Mouse (Mus musculus): ENCODE measurements around the gene Nek10. TPM values are rescaled to one million over a fixed set of nuclear protein-coding genes. Genes with fewer than 3 reads are reported as not detected.
"Not testable (repeated sequence)": the region's sequence is repeated elsewhere in the genome, so short reads cannot be mapped to it uniquely, and the experiment has no call there.

The Nek10 gene
- total RNA-seq, 1 experiment, result 0.67 TPM

GRCm38 (mm10) chr14:14970633-14971032 is 167.4 kb downstream of the Nek10 start:
- Histone ChIP-seq H3K9me3 (ENCODE audit: control insufficient read depth, insufficient read depth, low read depth, low read length) (no peaks in the 10 kb centered on the region), H3K36me3 (ENCODE audit: control insufficient read depth, insufficient read depth, low read length, poor library complexity, severe bottlenecking) (no peaks in the 10 kb centered on the region), H3K4me1 (ENCODE audit: control insufficient read depth in 2 of 2, insufficient read depth in 2 of 2, low read length in 2 of 2, poor library complexity in 1 of 2) (no peaks in the 10 kb centered on the region), H3K4me3 (ENCODE audit: insufficient read depth in 1 of 2, low read depth in 1 of 2, low read length in 2 of 2, poor library complexity in 1 of 2, severe bottlenecking in 1 of 2) (no peak overlapping the region), H3K27ac (ENCODE audit: insufficient read depth, low read depth, low read length, poor library complexity, severe bottlenecking) (no peak overlapping the region), H3K9ac (ENCODE audit: insufficient read depth, low read depth, low read length, poor library complexity, severe bottlenecking) (no peak overlapping the region)
- no peak for TF ChIP-seq MAFK (IDR thresholded peaks at IDR 0.05; ENCODE audit: insufficient read depth, low read depth, low read length)
- no peak for TF ChIP-seq ZC3H11A (IDR thresholded peaks at IDR 0.05; ENCODE audit: borderline replicate concordance, low read depth, low read length)
- no peak for TF ChIP-seq ZNF384 (IDR thresholded peaks at IDR 0.05; ENCODE audit: low read depth, low read length)
- TF ChIP-seq HCFC1 (IDR thresholded peaks at IDR 0.05; ENCODE audit: borderline replicate concordance, insufficient read depth, low read length), result no peak
- TF ChIP-seq CHD2 (IDR thresholded peaks at IDR 0.05; ENCODE audit: low read depth, low read length), result no peak
- DNase-seq (ENCODE audit: low read depth, low spot score), result no peak
- in situ Hi-C loops (cut with MboI; ENCODE audit: low sequenced_read_pairs in 2 of 2, unreplicated experiment in 2 of 2), result no loop called here

GRCm38 (mm10) chr14:14971056-14971455 is 167.8 kb downstream of the Nek10 start:
- no peak overlapping the region for H3K9ac ChIP-seq (ENCODE audit: insufficient read depth, low read depth, low read length, poor library complexity, severe bottlenecking)
- H3K4me3 ChIP-seq (ENCODE audit: insufficient read depth in 1 of 2, low read depth in 1 of 2, low read length in 2 of 2, poor library complexity in 1 of 2, severe bottlenecking in 1 of 2), result no peak overlapping the region
- DNase-seq (ENCODE audit: low read depth, low spot score), result no peak
- no peak overlapping the region for H3K27ac ChIP-seq (ENCODE audit: insufficient read depth, low read depth, low read length, poor library complexity, severe bottlenecking)
- in situ Hi-C loops (cut with MboI; ENCODE audit: low sequenced_read_pairs in 2 of 2, unreplicated experiment in 2 of 2), result no loop called here
- TF ChIP-seq ZNF384 (IDR thresholded peaks at IDR 0.05; ENCODE audit: low read depth, low read length) (no peak), HCFC1 (IDR thresholded peaks at IDR 0.05; ENCODE audit: borderline replicate concordance, insufficient read depth, low read length) (no peak), MAFK (IDR thresholded peaks at IDR 0.05; ENCODE audit: insufficient read depth, low read depth, low read length) (no peak), ZC3H11A (IDR thresholded peaks at IDR 0.05; ENCODE audit: borderline replicate concordance, low read depth, low read length) (no peak), CHD2 (IDR thresholded peaks at IDR 0.05; ENCODE audit: low read depth, low read length) (no peak)
- H3K9me3 ChIP-seq (ENCODE audit: control insufficient read depth, insufficient read depth, low read depth, low read length), result no peaks in the 10 kb centered on the region
- no peaks in the 10 kb centered on the region for H3K36me3 ChIP-seq (ENCODE audit: control insufficient read depth, insufficient read depth, low read length, poor library complexity, severe bottlenecking)
- no peaks in the 10 kb centered on the region for H3K4me1 ChIP-seq (ENCODE audit: control insufficient read depth in 2 of 2, insufficient read depth in 2 of 2, low read length in 2 of 2, poor library complexity in 1 of 2)

- no peak for TF ChIP-seq ZC3H11A (IDR thresholded peaks at IDR 0.05; ENCODE audit: borderline replicate concordance, low read depth, low read length)
- no peak for TF ChIP-seq ZNF384 (IDR thresholded peaks at IDR 0.05; ENCODE audit: low read depth, low read length)
- TF ChIP-seq MAFK (IDR thresholded peaks at IDR 0.05; ENCODE audit: insufficient read depth, low read depth, low read length), result no peak
- TF ChIP-seq HCFC1 (IDR thresholded peaks at IDR 0.05; ENCODE audit: borderline replicate concordance, insufficient read depth, low read length), result no peak
- Histone ChIP-seq H3K4me1 (ENCODE audit: control insufficient read depth in 2 of 2, insufficient read depth in 2 of 2, low read length in 2 of 2, poor library complexity in 1 of 2) (no peaks in the 10 kb centered on the region), H3K9me3 (ENCODE audit: control insufficient read depth, insufficient read depth, low read depth, low read length) (no peaks in the 10 kb centered on the region), H3K36me3 (ENCODE audit: control insufficient read depth, insufficient read depth, low read length, poor library complexity, severe bottlenecking) (no peaks in the 10 kb centered on the region), H3K4me3 (ENCODE audit: insufficient read depth in 1 of 2, low read depth in 1 of 2, low read length in 2 of 2, poor library complexity in 1 of 2, severe bottlenecking in 1 of 2) (no peak overlapping the region), H3K27ac (ENCODE audit: insufficient read depth, low read depth, low read length, poor library complexity, severe bottlenecking) (no peak overlapping the region), H3K9ac (ENCODE audit: insufficient read depth, low read depth, low read length, poor library complexity, severe bottlenecking) (no peak overlapping the region)
- no peak for DNase-seq (ENCODE audit: low read depth, low spot score)
- in situ Hi-C loops (cut with MboI; ENCODE audit: low sequenced_read_pairs in 2 of 2, unreplicated experiment in 2 of 2), result no loop called here
These were observed 170.9 kb downstream of the Nek10 start for GRCm38 (mm10) chr14:14974156-14974555.

GRCm38 (mm10) chr14:14984106-14984505 is 180.9 kb downstream of the Nek10 start:
- not testable (repeated sequence) for H3K4me1 ChIP-seq (ENCODE audit: control insufficient read depth in 2 of 2, insufficient read depth in 2 of 2, low read length in 2 of 2, poor library complexity in 1 of 2); DNase-seq (ENCODE audit: low read depth, low spot score); H3K27ac ChIP-seq (ENCODE audit: insufficient read depth, low read depth, low read length, poor library complexity, severe bottlenecking); H3K9me3 ChIP-seq (ENCODE audit: control insufficient read depth, insufficient read depth, low read depth, low read length); H3K36me3 ChIP-seq (ENCODE audit: control insufficient read depth, insufficient read depth, low read length, poor library complexity, severe bottlenecking); H3K9ac ChIP-seq (ENCODE audit: insufficient read depth, low read depth, low read length, poor library complexity, severe bottlenecking); H3K4me3 ChIP-seq (ENCODE audit: insufficient read depth in 1 of 2, low read depth in 1 of 2, low read length in 2 of 2, poor library complexity in 1 of 2, severe bottlenecking in 1 of 2)
- in situ Hi-C loops (cut with MboI; ENCODE audit: low sequenced_read_pairs in 2 of 2, unreplicated experiment in 2 of 2), result loop anchor here in 1 of 2 experiments (25.0 kb wide), 1 partner anchor 122 kb away; no protein-coding TSS in a partner anchor
